28 mouse cellular contexts compared by ENCODE assay signal in genomic region chrY:90719403-90720232, GRCm38 (mm10). TPM values are rescaled to one million over a fixed set of nuclear protein-coding genes. Genes with fewer than 3 reads are reported as not detected.
DNase-seq lines count a peak whose midpoint lies in the region; ATAC-seq and TF ChIP-seq lines count a peak whose summit lies in the region.
"Not testable (repeated sequence)": the region's sequence is repeated elsewhere in the genome, so short reads cannot be mapped to it uniquely, and the experiment has no call there.
"Had no signal": no experiment of that assay in that cellular context is flagged by ENCODE, and none has a peak within 500 bp of the region (broad histone marks: within the 10 kb centered on the region; RNA-seq: fewer than 3 reads in every experiment).

No protein-coding gene starts in this region.

- not testable (repeated sequence) for H3K4me1 ChIP-seq in ES-Bruce4 (ENCODE audit: control insufficient read depth, insufficient read depth, low read length); midbrain, embryonic 11.5 days (ENCODE audit: control insufficient read depth, insufficient read depth, low read length)

- WGBS in midbrain, embryonic 11.5 days: 79% methylated on average over 13 of the region's 13 CpGs

- not testable (repeated sequence) for H3K4me3 ChIP-seq in ES-Bruce4 (ENCODE audit: low read depth, low read length); midbrain, embryonic 11.5 days (ENCODE audit: low read depth, low read length)

- DNase-seq in 416B (ENCODE audit: low read depth) (peak; percentile 46), NIH3T3 (ENCODE audit: low read depth) (peak; percentile 46)
- DNase-seq in embryo, embryonic 10.5 days (ENCODE audit: low spot score): peak; percentile 3
- peak; percentile 82 for DNase-seq in midbrain, embryonic 11.5 days (ENCODE audit: low spot score, missing footprints)
- DNase-seq in retina, postnatal 1 day: peak; percentile 18

- 0 out of 2 replicates have a peak, but pooled peaks have one; percentile 42 for ATAC-seq in frontal cortex, adult (ENCODE audit: low TSS enrichment)
- 0 out of 2 replicates have a peak, but pooled peaks have one; percentile 52 for ATAC-seq in midbrain, embryonic 11.5 days (ENCODE audit: low FRiP score)

- H3K27ac ChIP-seq in ES-Bruce4 (ENCODE audit: insufficient read depth, low read length): peak overlapping the region; percentile 94
- H3K27ac ChIP-seq in midbrain, embryonic 11.5 days (ENCODE audit: low read depth, low read length): not testable (repeated sequence)

- not testable (repeated sequence) for TF ChIP-seq POLR2A in ES-Bruce4 (IDR thresholded peaks at IDR 0.05; ENCODE audit: insufficient read depth, low read length)

- TF ChIP-seq CTCF in ES-Bruce4 (IDR thresholded peaks at IDR 0.05; ENCODE audit: low read depth, low read length): not testable (repeated sequence)

- not testable (repeated sequence) for H3K4me2 ChIP-seq in midbrain, embryonic 11.5 days

- H3K36me3 ChIP-seq in ES-Bruce4 (ENCODE audit: control insufficient read depth, insufficient read depth, low read length, poor library complexity, severe bottlenecking): peaks cover 27% of the 10 kb centered on the region
- H3K36me3 ChIP-seq in midbrain, embryonic 11.5 days (ENCODE audit: control insufficient read depth, insufficient read depth, low read length): not testable (repeated sequence)

- not testable (repeated sequence) for H3K9ac ChIP-seq in ES-Bruce4 (ENCODE audit: low read depth, poor library complexity, severe bottlenecking); midbrain, embryonic 11.5 days (ENCODE audit: low read length)

- TF ChIP-seq EP300 in ES-Bruce4 (IDR thresholded peaks at IDR 0.05; ENCODE audit: insufficient read depth, low read depth, low read length): not testable (repeated sequence)

- peaks cover 25% of the 10 kb centered on the region for H3K9me3 ChIP-seq in ES-Bruce4 (replicated peaks; ENCODE audit: control insufficient read depth, insufficient read depth, low read length, poor library complexity, severe bottlenecking)
- H3K9me3 ChIP-seq in midbrain, embryonic 11.5 days (ENCODE audit: control insufficient read depth, low read length): not testable (repeated sequence)

- not testable (repeated sequence) for H3K27me3 ChIP-seq in ES-Bruce4 (ENCODE audit: control insufficient read depth, insufficient read depth, low read length, poor library complexity, severe bottlenecking); midbrain, embryonic 11.5 days (ENCODE audit: control insufficient read depth, insufficient read depth, low read length)

RNA-seq across cellular contexts. Expression of gene Gm21860, which starts 35.0 kb away (rescaled TPM):
- not detected in 2 replicates for polyA plus RNA-seq in ES-Bruce4 (2011; ENCODE audit: insufficient read depth, insufficient read length, low read depth, missing spikeins)
- not detected in 2 replicates for polyA plus RNA-seq in midbrain, embryonic 11.5 days (2014; fragmentation: Nextera tagmentation; extraction: Ambion mirVana)
- polyA plus RNA-seq: activated CD4-positive, CD25-positive, alpha-beta regulatory T cell, adult 4 months; adrenal gland, adult 2 months; embryonic facial prominence, embryonic 13.5 days; forebrain, embryonic 10.5 days; forebrain, embryonic 16.5 days; gonadal fat pad, adult 2 months; heart, embryonic 15.5 days; hindbrain, embryonic 11.5 days; hindbrain, embryonic 16.5 days; intestine, embryonic 15.5 days; kidney, adult 2 months; kidney, embryonic 16.5 days; limb, embryonic 12.5 days; liver, adult 2 months; liver, embryonic 15.5 days; lung, embryonic 14.5 days; midbrain, embryonic 10.5 days; midbrain, postnatal 0 days; neural tube, embryonic 14.5 days; stomach, embryonic 16.5 days; urinary bladder, adult 2 months had no signal

Comparison
In these comparisons a context has a peak if more than half of its experiments do, and no peak if none do; other contexts are left out.
1. DNase-seq: peak in every context shown above with its lines; median percentile 82 in midbrain, embryonic 11.5 days; 46 in 416B; 46 in NIH3T3; 18 in retina, postnatal 1 day; 3 in embryo, embryonic 10.5 days.